Mouse (Mus musculus): ENCODE data around the gene Olfr414.

Olfr414 gene

DNA sequence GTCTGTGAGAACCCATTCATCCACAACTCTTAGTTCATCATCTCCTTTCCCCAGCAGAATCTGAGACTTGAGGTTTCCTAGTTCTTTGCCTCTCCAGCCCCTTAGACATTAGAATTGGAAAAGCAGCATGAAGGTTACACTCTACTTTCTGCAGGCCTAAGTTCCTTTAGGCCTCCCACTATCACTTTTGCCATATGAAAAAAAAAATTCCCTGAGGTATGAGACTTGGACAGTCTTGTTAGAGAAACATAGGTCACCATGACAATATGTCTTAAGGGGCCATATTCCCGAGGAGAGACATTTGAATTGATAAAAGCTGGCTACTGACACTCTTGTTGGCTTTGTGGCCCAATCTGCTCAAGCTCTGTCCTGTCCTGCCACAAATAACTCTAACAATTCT, at the start of gene Olfr414:
Gene Olfr414 (plus strand): TSS at position 301 of the 400 bp plus-strand sequence.
- DNase-seq = no peak

DNA sequence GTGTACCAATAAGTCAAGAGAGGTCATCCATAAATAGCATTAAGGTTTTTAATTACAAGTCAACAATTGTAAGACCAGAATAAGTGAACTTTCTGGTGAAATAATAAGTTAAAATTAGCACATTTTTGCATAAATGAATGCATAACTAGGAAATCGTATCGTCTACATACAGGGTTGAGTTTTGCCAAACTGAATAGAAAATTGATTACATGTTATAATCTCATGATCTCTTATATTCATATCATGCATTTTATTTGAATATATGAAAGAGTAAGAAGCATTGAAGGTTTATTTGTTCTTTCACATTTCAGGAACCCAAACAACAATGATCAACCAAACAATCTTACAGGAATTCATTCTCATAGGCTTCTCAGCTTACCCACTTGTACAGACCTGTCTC, 33.1 kb upstream of the Olfr414 start, which contains the start of gene Olfr248:
Gene Olfr248 (plus strand): TSS at position 301 of the 400 bp plus-strand sequence.
- DNase-seq = no peak

GRCm38 (mm10) chr1:174422959-174423358, 905 bp upstream of the Olfr414 start:
- DNase-seq = no peak

DNA sequence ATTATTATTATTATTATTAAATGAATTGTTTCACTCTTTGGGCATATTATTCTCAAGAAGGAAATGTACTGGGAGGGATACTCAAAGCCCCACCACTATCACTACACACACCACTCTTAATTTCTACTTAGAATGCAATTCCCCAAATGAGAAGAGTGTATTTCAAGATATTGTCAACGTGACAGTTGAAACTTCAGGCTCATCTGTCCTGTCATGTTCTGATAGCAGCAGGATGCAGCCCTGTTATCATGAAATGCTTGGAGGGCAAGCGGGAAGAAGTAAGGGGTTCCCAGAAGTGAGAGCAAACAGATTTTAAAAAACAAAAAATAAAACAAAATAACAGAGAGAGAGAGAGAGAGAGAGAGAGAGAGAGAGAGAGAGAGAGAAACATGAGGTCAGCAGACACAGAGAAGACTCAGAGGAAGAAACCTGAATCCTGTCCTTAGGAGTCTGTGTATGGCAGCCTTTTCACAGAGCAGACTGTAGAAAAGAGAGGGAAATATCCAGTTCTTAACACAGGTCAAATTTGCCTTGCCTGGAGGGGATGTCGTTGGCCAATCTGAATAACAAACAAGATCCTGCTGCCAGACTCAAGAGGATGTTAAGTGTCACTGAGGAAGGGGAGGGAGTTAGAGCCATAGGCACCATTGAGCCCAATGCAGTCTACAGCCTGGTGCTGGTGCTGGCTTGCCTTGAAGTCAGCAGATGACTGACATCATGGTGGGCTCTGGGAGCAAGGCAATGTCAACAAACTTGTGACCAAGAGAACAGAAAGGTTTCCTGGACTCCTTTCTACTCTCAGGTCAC, 2.5 kb downstream of the Olfr414 start:
- DNase-seq = no peak

DNA sequence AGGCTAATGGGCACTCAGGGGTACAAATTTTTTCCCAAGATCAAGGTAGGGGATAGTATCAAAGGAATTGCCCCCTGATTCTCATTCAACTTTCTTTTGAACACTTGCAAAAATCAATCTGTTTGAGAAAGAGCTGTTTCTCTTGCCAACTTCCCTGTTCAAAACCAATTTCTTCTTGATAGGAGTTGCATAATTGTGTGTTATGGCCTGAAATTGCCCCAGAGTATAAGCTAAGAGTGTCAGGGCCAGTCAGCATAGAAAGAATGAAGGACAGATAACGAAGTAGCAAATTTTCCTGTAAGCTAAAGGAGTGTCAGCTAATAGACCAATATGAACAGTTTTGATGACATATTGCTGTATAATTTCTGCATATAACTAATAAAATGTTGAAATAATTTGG, 3.5 kb downstream of the Olfr414 start:
- no peak for DNase-seq

- DNase-seq = no peak
Measured at GRCm38 (mm10) chr1:174428407-174428806, 4.5 kb downstream of the Olfr414 start.

GRCm38 (mm10) chr1:174434121-174434520, 10.3 kb downstream of the Olfr414 start:
- no peak for DNase-seq

GRCm38 (mm10) chr1:174441782-174442181, 17.9 kb downstream of the Olfr414 start, which contains the start of gene Olfr220:
Olfr220 (plus strand) TSS chr1:174442082.
- no peak for DNase-seq

DNA sequence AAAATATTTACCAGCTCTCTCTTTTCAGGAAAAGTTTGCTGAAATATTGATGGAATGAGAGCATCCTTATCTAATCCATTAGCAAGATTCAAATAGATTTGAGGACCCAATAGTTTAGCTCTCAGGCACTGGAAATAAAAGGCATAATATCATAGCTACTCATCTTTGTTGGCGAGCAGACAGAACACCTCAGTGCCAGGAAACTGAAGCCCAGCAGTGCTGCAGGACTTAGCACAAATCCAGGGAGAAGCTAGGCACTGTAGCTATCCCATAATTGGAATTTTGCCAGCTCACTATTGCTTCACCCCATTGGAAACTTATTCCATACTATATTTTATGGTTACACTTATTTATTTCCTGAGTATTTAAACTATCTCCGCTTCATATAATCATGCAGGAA, 31.2 kb downstream of the Olfr414 start:
- no peak for DNase-seq

- DNase-seq = no peak
Measured at GRCm38 (mm10) chr1:174465385-174465784, 41.5 kb downstream of the Olfr414 start.

GRCm38 (mm10) chr1:174466240-174466639, 42.4 kb downstream of the Olfr414 start:
- DNase-seq = no peak

- peak; percentile 3 for DNase-seq
Measured at GRCm38 (mm10) chr1:174469736-174470135, 45.9 kb downstream of the Olfr414 start.

GRCm38 (mm10) chr1:174482567-174482966, 58.7 kb downstream of the Olfr414 start:
- no peak for DNase-seq

All from thymus, postnatal 25 days (tissue).